Mouse (Mus musculus) heart, postnatal 36 days (tissue): ENCODE data around the gene Alyref2. TPM values are rescaled to one million over a fixed set of nuclear protein-coding genes. Genes with fewer than 3 reads are reported as not detected.

Experiments
- DNase-seq, 2 experiments: peaks; one replicate each; pipeline ENCODE4 v3.0.0; 2021 to 2022
- intact Hi-C: fragments of 180-260 bp; cut with DNase I; formaldehyde crosslinking; loops from one replicate; pipeline ENCODE4 v1.15.1; 2025
- total RNA-seq, 2 experiments: library from RNA; stranded (reverse); gene quantifications; 2 replicates each; pipeline ENCODE4 v1.2.3; 2021

Alyref2 gene
- total RNA-seq, 2 experiments from 2014 or later = 2.1 to 3.3 TPM

DNA sequence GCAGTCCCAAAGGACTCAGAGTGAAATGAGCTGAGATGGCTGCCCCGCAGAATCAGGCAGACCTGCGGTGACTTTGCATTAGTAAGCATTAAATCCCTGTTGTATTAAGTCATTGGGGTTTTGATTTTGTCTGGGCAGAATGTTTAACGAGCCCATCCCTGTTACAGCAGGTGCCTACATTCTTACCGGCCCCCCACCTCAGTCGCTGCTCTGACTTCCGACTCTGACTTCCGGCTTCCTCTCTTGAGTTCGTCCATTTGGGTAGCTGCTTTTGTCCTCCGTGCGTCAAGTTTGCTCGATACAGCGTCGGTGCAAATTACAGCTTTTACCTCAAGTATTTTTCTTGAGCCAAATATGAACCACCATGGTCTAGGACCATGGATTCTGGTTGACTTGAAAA, 9.0 kb upstream of the Alyref2 start:
- no peak for DNase-seq
- intact Hi-C loops = no loop called here

GRCm38 (mm10) chr1:171495371-171495770, 7.9 kb upstream of the Alyref2 start:
- no peak for DNase-seq
- intact Hi-C loops = no loop called here

- no peak for DNase-seq
- intact Hi-C loops = loop anchor here (5.0 kb wide), 1 partner anchor 328 kb away; no protein-coding TSS in a partner anchor
Observed at GRCm38 (mm10) chr1:171499856-171500255, 3.4 kb upstream of the Alyref2 start.

GRCm38 (mm10) chr1:171501016-171501610, 2.2 kb upstream of the Alyref2 start:
- intact Hi-C loops = loop anchor here (5.0 kb wide), 1 partner anchor 329 kb away; no protein-coding TSS in a partner anchor

GRCm38 (mm10) chr1:171501636-171502080, 1.6 kb upstream of the Alyref2 start:
- DNase-seq = peak; percentile 26 to 42
- intact Hi-C loops = loop anchor here (2.0 to 5.0 kb wide), 2 partner anchors 63 to 329 kb away; no protein-coding TSS in a partner anchor

More at GRCm38 (mm10) chr1:171501016-171501610, 2.2 kb upstream of the Alyref2 start:
- no peak for DNase-seq

DNA sequence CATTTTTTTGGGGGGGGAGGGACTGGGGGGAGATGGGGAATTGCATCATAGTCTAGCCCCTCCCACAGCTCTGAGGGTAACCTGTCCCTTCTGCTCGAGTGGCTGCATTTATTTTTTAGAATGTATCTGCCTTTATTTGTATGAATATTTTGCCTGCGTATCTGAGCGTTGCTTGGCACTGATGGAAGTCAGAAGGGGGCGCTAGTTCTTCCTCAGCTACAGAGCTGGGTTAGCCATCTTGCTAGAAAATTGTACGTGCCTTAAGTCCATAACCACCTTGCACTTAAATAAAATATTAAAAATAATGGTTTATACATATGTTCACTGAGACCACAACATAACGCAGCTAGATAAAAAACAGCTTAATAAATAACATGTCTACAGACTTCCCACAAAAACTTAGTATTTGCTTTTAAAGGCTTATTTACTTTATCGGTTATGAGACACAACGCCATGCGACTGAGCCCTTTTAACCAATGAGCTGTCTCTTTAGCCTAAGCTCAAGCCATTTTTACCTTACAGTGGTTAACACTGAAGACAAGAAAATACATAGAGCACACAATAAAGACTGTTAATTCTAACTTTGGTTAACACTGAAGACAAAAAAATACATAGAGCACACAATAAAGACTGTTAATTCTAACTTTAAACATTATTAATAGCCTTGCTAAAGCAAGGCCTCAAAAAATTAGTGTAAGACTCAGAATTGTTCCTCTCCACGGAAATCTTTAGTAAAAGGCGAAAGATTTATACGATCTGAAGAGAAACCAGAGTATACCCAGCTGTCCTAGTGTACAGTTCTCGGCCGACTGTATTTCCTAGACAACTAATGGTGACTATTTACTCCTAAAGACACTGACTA, 659 bp upstream of the Alyref2 start:
- peak; percentile 44 to 59 for DNase-seq
- intact Hi-C loops = loop anchor here (1.0 to 5.0 kb wide), 3 partner anchors 64 to 330 kb away; no protein-coding TSS in a partner anchor

DNA sequence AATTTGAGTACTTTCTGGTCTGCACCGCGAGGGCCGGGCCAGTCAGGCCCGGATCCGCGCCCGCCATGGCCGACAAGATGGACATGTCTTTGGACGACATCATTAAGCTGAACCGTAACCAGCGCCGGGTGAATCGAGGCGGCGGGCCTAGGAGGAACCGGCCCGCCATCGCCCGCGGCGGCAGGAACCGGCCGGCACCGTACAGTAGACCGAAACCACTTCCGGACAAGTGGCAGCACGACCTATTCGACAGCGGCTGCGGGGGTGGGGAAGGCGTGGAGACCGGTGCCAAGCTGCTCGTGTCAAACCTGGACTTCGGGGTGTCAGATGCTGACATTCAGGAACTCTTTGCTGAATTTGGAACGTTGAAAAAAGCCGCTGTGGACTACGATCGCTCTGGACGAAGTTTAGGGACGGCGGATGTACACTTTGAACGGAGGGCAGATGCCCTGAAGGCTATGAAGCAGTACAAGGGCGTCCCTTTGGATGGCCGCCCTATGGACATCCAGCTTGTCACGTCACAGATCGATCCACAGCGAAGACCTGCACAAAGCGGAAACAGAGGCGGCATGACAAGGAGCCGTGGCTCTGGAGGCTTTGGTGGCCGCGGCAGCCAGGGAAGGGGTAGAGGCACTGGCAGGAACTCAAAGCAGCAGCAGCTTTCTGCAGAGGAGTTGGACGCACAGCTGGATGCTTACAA, 464 bp downstream of the Alyref2 start:
- intact Hi-C loops = loop anchor here (1.0 to 5.0 kb wide), 3 partner anchors 64 to 331 kb away; no protein-coding TSS in a partner anchor

GRCm38 (mm10) chr1:171504586-171504985, 1.3 kb downstream of the Alyref2 start:
- intact Hi-C loops = loop anchor here (5.0 kb wide), 1 partner anchor 332 kb away; no protein-coding TSS in a partner anchor
- DNase-seq = no peak

More for the DNA sequence above, 464 bp downstream of the Alyref2 start:
- DNase-seq = peak in 1 of 2 experiments; percentile 72

DNA sequence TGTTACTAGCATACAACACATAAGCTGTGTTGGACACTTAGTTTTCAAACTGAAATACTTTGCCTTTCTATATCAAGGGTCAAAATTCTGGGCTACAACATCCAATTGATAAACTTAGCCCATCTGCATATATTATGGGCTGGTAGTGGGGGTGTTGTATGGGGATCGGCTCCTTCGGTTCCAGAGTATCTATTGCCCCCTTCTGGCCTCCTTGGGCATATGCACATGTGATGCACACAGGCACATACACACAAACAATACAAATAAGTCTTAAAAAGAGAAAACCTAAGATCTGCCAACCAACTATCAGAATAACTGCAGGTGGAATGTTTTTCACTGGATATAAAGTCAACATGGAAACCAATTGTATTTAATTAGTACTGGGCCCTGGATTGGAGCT, 10.0 kb downstream of the Alyref2 start:
- no peak for DNase-seq
- intact Hi-C loops = loop anchor here (2.0 kb wide), 1 partner anchor 26 kb away; no protein-coding TSS in a partner anchor

- intact Hi-C loops = loop anchor here (2.0 kb wide), 1 partner anchor 25 kb away; no protein-coding TSS in a partner anchor
- no peak for DNase-seq
Observed at GRCm38 (mm10) chr1:171513760-171514159, 10.5 kb downstream of the Alyref2 start.

- intact Hi-C loops = no loop called here
- no peak for DNase-seq
Observed at GRCm38 (mm10) chr1:171515039-171515438, 11.8 kb downstream of the Alyref2 start.

DNA sequence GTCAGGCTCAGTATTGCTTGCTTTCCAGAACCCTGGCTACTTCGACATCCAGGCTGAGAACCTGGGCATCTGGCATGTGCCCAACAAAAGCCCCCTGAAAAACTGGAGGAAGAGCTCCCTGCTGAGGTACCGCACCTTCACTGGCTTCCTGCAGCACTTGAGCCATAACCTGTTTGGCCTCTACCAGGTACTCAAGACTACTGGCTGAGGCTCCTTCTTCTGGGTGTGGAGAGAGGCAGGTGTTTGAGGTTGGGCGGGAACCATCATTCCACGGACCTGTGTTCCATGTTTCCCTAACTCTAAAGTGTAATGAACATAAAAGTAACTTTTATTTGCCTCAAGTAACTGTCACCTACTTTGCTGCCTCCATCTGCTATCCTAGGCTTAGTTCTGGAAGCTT, 12.3 kb downstream of the Alyref2 start:
- intact Hi-C loops = no loop called here
- no peak for DNase-seq

DNA sequence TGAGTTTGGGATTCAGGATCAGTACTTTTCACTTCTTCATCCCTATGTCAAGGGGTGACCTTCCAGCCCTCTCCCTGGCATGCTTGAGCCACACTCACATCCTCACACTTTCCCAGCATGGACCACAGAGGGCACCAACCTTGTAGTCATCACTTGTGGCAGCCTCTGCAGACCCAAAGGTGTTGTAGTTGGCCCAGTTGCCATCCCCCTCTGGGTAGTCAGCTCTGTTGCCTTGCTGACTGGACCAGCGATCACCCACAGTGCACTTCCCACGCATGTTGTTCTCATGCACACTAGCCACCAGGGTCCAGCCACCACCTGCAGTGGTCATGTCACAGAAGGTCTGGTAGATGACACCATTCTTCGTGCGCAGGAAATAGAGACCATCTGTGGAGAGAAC, 28.1 kb downstream of the Alyref2 start:
- no peak for DNase-seq
- intact Hi-C loops = no loop called here

- intact Hi-C loops = no loop called here
- DNase-seq = no peak
Observed at GRCm38 (mm10) chr1:171532830-171533229, 29.6 kb downstream of the Alyref2 start.

DNA sequence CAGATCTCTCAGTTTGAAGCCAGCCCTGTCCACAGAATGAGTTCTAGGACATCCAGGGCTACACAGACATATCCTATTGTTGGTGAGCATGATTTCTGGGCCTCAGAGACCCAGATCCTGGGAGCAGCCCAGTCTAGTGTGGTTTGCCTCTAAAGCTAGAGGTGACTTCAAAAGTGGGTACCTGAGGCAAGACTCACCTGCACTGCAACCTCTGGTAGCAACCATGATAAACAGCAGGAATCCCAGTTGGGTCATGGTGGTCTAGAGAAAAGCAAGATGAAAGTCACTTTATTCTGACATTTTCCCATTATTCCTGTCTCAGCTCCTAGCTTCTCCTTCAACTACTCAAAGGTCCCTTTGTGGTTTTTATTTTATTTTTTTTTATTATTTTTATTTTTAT, 31.3 kb downstream of the Alyref2 start:
- DNase-seq = no peak
- intact Hi-C loops = no loop called here

DNA sequence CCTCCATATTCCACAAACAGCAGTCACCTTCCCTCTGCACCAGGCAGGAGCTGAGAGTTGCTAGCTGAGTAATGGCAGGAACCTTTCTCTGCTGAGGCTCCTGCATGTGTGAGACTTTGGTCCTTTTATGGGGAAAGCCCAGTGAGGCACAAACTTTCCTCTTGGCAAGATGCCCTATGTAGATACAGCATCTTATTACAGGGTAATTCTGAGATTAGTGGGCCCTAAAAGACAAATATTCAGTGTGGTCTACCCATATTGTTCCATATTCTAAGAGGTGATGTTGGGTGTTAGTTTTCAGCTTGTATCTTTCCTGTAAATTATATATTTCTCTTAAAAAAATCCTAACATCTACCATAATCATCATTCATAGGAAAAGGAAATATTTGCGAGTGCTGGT, 31.9 kb downstream of the Alyref2 start, which contains the start of gene Itln1:
Gene Itln1, minus strand, starts transcription at position 101 of the 400 bp plus-strand sequence.
- no peak for DNase-seq
- intact Hi-C loops = no loop called here

GRCm38 (mm10) chr1:171540694-171541093, 37.4 kb downstream of the Alyref2 start:
- intact Hi-C loops = no loop called here
- DNase-seq = no peak

GRCm38 (mm10) chr1:171551326-171551725, 48.0 kb downstream of the Alyref2 start:
- no peak for DNase-seq
- intact Hi-C loops = no loop called here

DNA sequence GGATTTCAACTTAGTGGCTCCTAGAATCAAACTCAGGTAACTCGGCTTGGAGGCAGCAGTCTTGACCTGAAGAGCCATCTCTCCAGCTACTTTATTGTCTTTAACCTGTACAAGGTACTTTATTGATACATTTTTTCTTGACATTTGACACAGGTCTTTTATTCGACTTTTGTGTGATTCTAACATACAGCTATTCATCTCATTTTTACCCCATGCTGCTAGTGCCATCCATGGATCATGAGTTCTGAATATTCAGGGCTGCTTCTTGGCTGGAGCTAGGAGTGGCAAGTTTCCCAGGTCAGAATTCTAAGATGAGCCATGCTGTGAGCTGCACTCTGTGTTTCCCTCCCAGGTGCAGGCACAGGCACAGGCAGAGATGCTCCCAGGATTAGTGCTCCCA, 49.0 kb downstream of the Alyref2 start:
- DNase-seq = no peak
- intact Hi-C loops = no loop called here
